Mouse (Mus musculus) heart, adult 9 months (tissue): Measurements from ENCODE around the gene Dab1.

Source experiments
- DNase-seq, 2 experiments: peaks; one replicate each; pipeline ENCODE4 v3.0.0; 2022; ENCODE audit warnings: low spot score in 2 of 2

Dab1 gene

GRCm38 (mm10) chr4:103700392-103700791, 81.2 kb downstream of the Dab1 start:
- no peak for DNase-seq

- DNase-seq = no peak
Observed at GRCm38 (mm10) chr4:103702137-103702536, 83.0 kb downstream of the Dab1 start.

GRCm38 (mm10) chr4:103704477-103704876, 85.3 kb downstream of the Dab1 start:
- no peak for DNase-seq

DNA sequence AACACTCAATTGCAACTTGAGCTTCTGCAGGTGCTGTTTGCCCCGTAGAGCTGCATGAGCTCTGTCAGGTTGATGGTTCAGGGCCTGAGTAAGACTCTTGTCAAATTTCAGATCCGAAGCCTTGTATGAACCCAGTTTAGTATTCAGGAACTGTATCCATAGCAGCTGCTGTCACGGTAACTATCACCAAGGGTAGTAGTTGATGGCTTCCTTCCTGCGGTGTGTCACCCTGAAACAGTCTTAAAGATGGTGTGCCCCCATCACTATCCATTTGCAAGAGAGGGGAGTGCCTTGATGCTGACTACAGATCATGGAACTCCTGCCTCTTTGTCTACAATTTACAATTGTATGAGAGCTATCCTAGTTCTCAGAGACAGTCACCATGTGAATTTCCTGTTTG, 87.3 kb downstream of the Dab1 start:
- no peak for DNase-seq

GRCm38 (mm10) chr4:103707140-103707539, 88.0 kb downstream of the Dab1 start:
- no peak for DNase-seq

- DNase-seq = no peak
Observed at GRCm38 (mm10) chr4:103711353-103711752, 92.2 kb downstream of the Dab1 start.

DNA sequence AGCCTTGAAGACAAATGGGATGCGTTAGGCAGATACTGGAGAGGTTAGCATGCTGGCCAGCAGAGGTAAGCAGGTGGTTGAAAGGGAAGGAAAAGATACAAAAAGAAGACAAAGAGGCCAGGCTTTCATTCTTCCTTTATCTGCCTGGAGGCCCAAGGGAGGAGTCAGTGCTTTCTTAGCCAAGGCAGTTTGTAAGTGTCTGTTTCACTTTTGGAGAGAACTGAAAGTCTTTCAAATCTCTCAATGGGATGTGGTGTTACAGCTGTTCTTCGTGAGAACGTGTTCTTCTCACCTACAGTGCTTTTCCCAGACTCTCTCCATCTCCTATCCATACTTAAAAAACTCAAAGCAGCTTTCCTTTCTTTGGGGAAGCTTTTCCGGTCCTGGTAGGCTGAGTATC, 94.8 kb downstream of the Dab1 start:
- DNase-seq = no peak

- no peak for DNase-seq
Observed at GRCm38 (mm10) chr4:103714991-103715390, 95.8 kb downstream of the Dab1 start.

GRCm38 (mm10) chr4:103715568-103715967, 96.4 kb downstream of the Dab1 start:
- DNase-seq = no peak

DNA sequence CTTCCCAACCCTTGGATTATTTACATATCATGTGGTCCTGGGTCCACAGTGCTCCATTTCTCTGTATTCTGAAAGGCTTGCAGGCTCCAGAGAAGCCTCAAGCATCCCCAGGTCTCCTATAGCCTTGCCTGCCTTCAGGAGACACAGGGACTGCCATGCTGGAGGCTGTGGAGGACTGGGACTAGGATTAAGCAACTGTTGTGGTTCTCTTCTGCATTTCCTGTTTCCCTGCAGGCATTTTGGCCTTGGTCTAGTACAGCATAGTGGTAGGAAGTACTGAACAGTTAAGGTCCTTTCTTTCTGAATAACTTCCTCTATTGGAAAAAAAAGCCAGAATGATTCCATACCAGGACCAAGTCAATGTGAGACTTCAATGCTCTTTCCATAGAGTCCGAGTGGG, 103.6 kb downstream of the Dab1 start:
- no peak for DNase-seq

DNA sequence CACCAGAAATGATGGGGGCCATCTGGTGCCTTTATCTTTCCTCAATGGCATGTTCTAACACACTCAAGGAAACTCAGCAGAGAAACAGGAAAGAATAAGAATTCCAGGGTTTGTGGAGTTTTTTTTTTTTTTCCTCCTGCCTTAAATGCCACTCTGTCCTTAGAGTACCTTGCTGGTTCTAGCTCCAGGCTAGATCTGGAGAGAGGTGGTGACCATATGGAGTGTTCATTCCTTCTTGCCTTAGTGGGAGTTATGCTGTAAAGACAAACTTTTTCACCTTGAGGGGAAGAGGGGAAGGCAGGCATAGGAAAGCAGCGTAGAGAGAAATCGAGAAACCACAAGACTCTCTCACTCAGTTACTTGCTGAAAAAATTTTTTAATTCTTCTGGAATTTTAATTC, 107.3 kb downstream of the Dab1 start:
- no peak for DNase-seq

DNA sequence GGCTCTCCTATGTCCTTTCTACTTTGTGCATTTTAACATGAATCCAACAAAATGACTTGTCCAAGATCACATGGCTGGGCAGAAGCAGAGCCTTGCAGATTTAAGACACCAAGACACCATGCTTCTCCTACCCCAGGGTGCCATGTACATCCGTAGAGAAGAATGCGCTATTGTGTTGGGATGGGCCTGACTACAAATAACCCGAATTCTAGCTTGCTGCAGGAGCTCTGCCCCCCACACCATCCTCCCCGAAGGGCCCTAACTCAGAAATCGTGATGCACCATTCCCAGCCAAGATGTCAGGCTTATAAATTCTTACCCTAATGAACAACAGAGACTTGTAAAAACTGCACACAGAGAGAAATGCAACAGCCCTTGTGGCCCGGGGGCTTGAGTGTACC, 118.0 kb downstream of the Dab1 start:
- DNase-seq = no peak

GRCm38 (mm10) chr4:103751249-103751855, 132.2 kb downstream of the Dab1 start:
- DNase-seq = no peak

- DNase-seq = no peak
Observed at GRCm38 (mm10) chr4:103754561-103754960, 135.4 kb downstream of the Dab1 start.

DNA sequence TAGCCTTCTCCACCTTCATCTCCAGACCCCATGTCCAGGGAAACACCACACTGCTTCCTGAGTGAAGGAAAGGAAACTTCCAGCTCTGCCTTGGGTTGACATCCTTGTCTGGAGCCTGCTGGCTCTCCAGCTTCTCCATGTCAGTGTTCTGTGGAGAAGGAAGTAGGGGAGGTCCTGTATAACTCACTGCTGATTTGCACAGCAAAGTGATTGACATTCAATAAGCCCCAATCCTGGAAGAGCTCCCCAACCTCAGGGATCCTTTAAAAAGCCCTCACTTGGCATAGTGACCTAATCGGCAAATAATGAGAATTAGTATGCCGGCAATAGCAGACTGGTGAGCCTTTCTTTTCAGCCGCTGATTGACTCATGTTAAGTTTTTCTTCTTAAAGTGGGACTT, 138.1 kb downstream of the Dab1 start:
- DNase-seq = no peak

- DNase-seq = no peak
Observed at GRCm38 (mm10) chr4:103762416-103762815, 143.3 kb downstream of the Dab1 start.

DNA sequence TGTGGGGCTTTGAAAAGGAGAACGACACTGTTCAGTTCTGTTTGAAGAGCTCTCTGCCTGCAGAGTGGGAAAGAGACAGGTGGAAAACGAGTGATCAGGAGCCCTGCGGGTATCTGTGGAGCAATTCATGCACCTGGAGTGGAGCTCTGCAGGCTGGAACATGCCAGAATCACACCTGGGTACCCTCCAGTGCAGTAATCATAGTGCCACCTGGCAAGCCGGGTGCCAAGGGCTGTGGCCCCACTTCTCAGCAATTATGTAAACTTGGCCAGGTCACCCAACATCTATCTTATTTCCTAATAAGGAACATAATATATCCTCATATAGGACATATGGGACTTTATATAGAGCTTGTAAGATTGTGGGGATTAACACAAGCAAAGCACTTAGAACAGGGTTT, 156.6 kb downstream of the Dab1 start:
- no peak for DNase-seq

GRCm38 (mm10) chr4:103781398-103781797, 162.2 kb downstream of the Dab1 start:
- peak; percentile 78 to 82 for DNase-seq

GRCm38 (mm10) chr4:103783561-103784247, 164.5 kb downstream of the Dab1 start:
- DNase-seq = no peak

- DNase-seq = peak; percentile 4 to 13
Observed at GRCm38 (mm10) chr4:103793589-103794312, 174.6 kb downstream of the Dab1 start.

- no peak for DNase-seq
Observed at GRCm38 (mm10) chr4:103796416-103796815, 177.3 kb downstream of the Dab1 start.

DNA sequence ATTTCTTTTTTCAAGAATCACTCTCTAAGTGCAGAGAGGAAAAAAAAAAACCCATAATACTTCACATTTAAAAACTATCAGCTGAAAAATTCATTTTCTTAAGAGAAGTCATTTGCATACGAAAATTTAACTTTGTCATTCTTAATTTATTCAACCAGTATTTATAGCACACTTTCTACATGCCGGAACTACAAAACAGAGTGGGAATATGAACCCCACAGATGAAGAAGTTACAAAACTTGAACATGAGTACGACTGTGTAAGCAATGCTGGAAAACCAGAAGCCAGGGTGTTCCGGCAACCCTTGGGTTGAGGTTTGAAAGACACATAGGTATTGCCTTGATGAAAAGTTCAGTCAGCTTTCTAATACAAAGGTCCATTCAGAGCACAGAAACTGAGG, 183.3 kb downstream of the Dab1 start:
- DNase-seq = no peak

- DNase-seq = no peak
Observed at GRCm38 (mm10) chr4:103804461-103804860, 185.3 kb downstream of the Dab1 start.
